Mouse (Mus musculus): Measurements from ENCODE around the gene Olfr1201. TPM values are rescaled to one million over a fixed set of nuclear protein-coding genes. Genes with fewer than 3 reads are reported as not detected.

Gene Olfr1201
- not detected in 2 replicates for polyA plus RNA-seq (2014; fragmentation: Nextera tagmentation; extraction: Ambion mirVana)

- Histone ChIP-seq H3K4me1 (ENCODE audit: control insufficient read depth, insufficient read depth, low read length) (no peaks in the 10 kb centered on the region), H3K4me2 (no peak within 1 kb of the TSS), H3K27me3 (ENCODE audit: control insufficient read depth, insufficient read depth, low read length) (no peaks in the 10 kb centered on the region), H3K36me3 (ENCODE audit: control insufficient read depth, insufficient read depth, low read length) (no peaks in the 10 kb centered on the region), H3K9ac (ENCODE audit: low read length) (no peak within 1 kb of the TSS), H3K9me3 (ENCODE audit: control insufficient read depth, low read length) (no peaks in the 10 kb centered on the region), H3K27ac (ENCODE audit: low read depth, low read length) (no peak within 1 kb of the TSS), H3K4me3 (ENCODE audit: low read depth, low read length) (no peak within 1 kb of the TSS)
- ATAC-seq (ENCODE audit: low FRiP score) (no peak), DNase-seq (ENCODE audit: low spot score, missing footprints) (no peak)
- WGBS = 88% methylated on average over 6 of the region's 6 CpGs
These were observed at the start of gene Olfr1201 for GRCm38 (mm10) chr2:88792736-88793135. Gene Olfr1201 (plus strand): TSS chr2:88793036.

GRCm38 (mm10) chr2:88743379-88743778 is 49.5 kb upstream of the Olfr1201 start:
- no peak for DNase-seq (ENCODE audit: low spot score, missing footprints)

GRCm38 (mm10) chr2:88751270-88751669 is 41.6 kb upstream of the Olfr1201 start, which contains the start of gene Olfr1198:
Gene Olfr1198 (minus strand): TSS chr2:88751370.
- DNase-seq (ENCODE audit: low spot score, missing footprints) (no peak), ATAC-seq (ENCODE audit: low FRiP score) (no peak)
- Histone ChIP-seq H3K27ac (ENCODE audit: low read depth, low read length) (no peak within 1 kb of the TSS), H3K4me2 (no peak within 1 kb of the TSS), H3K27me3 (ENCODE audit: control insufficient read depth, insufficient read depth, low read length) (no peaks in the 10 kb centered on the region), H3K9ac (ENCODE audit: low read length) (no peak within 1 kb of the TSS), H3K9me3 (ENCODE audit: control insufficient read depth, low read length) (no peaks in the 10 kb centered on the region), H3K4me1 (ENCODE audit: control insufficient read depth, insufficient read depth, low read length) (no peaks in the 10 kb centered on the region), H3K36me3 (ENCODE audit: control insufficient read depth, insufficient read depth, low read length) (no peaks in the 10 kb centered on the region), H3K4me3 (ENCODE audit: low read depth, low read length) (no peak within 1 kb of the TSS)
- 89% methylated on average over 2 of the region's 2 CpGs for WGBS

More at GRCm38 (mm10) chr2:88743379-88743778, 49.5 kb upstream of the Olfr1201 start:
- no peak for ATAC-seq (ENCODE audit: low FRiP score)
- no peaks in the 10 kb centered on the region for H3K27me3 ChIP-seq (ENCODE audit: control insufficient read depth, insufficient read depth, low read length)
- H3K9me3 ChIP-seq (ENCODE audit: control insufficient read depth, low read length) = no peaks in the 10 kb centered on the region
- no peak overlapping the region for H3K27ac ChIP-seq (ENCODE audit: low read depth, low read length)
- H3K4me3 ChIP-seq (ENCODE audit: low read depth, low read length) = no peak overlapping the region
- no peak overlapping the region for H3K4me2 ChIP-seq
- no peak overlapping the region for H3K9ac ChIP-seq (ENCODE audit: low read length)
- no peaks in the 10 kb centered on the region for H3K4me1 ChIP-seq (ENCODE audit: control insufficient read depth, insufficient read depth, low read length)
- no peaks in the 10 kb centered on the region for H3K36me3 ChIP-seq (ENCODE audit: control insufficient read depth, insufficient read depth, low read length)
- 64% methylated on average over 3 of the region's 3 CpGs for WGBS

GRCm38 (mm10) chr2:88760369-88760768 is 32.5 kb upstream of the Olfr1201 start, which contains the start of gene Olfr1199:
Gene Olfr1199 (minus strand): TSS chr2:88760469.
- DNase-seq (ENCODE audit: low spot score, missing footprints) (no peak), ATAC-seq (ENCODE audit: low FRiP score) (no peak)
- 87% methylated on average over 2 of the region's 2 CpGs for WGBS
- Histone ChIP-seq H3K27me3 (ENCODE audit: control insufficient read depth, insufficient read depth, low read length) (no peaks in the 10 kb centered on the region), H3K27ac (ENCODE audit: low read depth, low read length) (no peak within 1 kb of the TSS), H3K4me3 (ENCODE audit: low read depth, low read length) (no peak within 1 kb of the TSS), H3K4me1 (ENCODE audit: control insufficient read depth, insufficient read depth, low read length) (no peaks in the 10 kb centered on the region), H3K9ac (ENCODE audit: low read length) (no peak within 1 kb of the TSS), H3K36me3 (ENCODE audit: control insufficient read depth, insufficient read depth, low read length) (no peaks in the 10 kb centered on the region), H3K9me3 (ENCODE audit: control insufficient read depth, low read length) (no peaks in the 10 kb centered on the region), H3K4me2 (no peak within 1 kb of the TSS)

- Histone ChIP-seq H3K27ac (ENCODE audit: low read depth, low read length) (no peak within 1 kb of the TSS), H3K27me3 (ENCODE audit: control insufficient read depth, insufficient read depth, low read length) (no peaks in the 10 kb centered on the region), H3K9me3 (ENCODE audit: control insufficient read depth, low read length) (no peaks in the 10 kb centered on the region), H3K36me3 (ENCODE audit: control insufficient read depth, insufficient read depth, low read length) (no peaks in the 10 kb centered on the region), H3K4me3 (ENCODE audit: low read depth, low read length) (no peak within 1 kb of the TSS), H3K4me1 (ENCODE audit: control insufficient read depth, insufficient read depth, low read length) (no peaks in the 10 kb centered on the region), H3K4me2 (no peak within 1 kb of the TSS), H3K9ac (ENCODE audit: low read length) (no peak within 1 kb of the TSS)
- DNase-seq (ENCODE audit: low spot score, missing footprints) (no peak), ATAC-seq (ENCODE audit: low FRiP score) (no peak)
- 82% methylated on average over 2 of the region's 2 CpGs for WGBS
These were observed 22.4 kb upstream of the Olfr1201 start, which contains the start of gene Olfr1200 for GRCm38 (mm10) chr2:88770388-88770787. Gene Olfr1200 (minus strand): TSS chr2:88770488.

GRCm38 (mm10) chr2:88814196-88814595 is 21.4 kb downstream of the Olfr1201 start, which contains the start of gene Olfr1202:
Gene Olfr1202 (plus strand): TSS chr2:88814496.
- no peaks in the 10 kb centered on the region for H3K9me3 ChIP-seq (ENCODE audit: control insufficient read depth, low read length)
- no peaks in the 10 kb centered on the region for H3K4me1 ChIP-seq (ENCODE audit: control insufficient read depth, insufficient read depth, low read length)
- no peaks in the 10 kb centered on the region for H3K27me3 ChIP-seq (ENCODE audit: control insufficient read depth, insufficient read depth, low read length)
- H3K36me3 ChIP-seq (ENCODE audit: control insufficient read depth, insufficient read depth, low read length) = no peaks in the 10 kb centered on the region
- no peak within 1 kb of the TSS for H3K27ac ChIP-seq (ENCODE audit: low read depth, low read length)
- no peak within 1 kb of the TSS for H3K4me3 ChIP-seq (ENCODE audit: low read depth, low read length)
- no peak for DNase-seq (ENCODE audit: low spot score, missing footprints)
- H3K9ac ChIP-seq (ENCODE audit: low read length) = no peak within 1 kb of the TSS
- no peak for ATAC-seq (ENCODE audit: low FRiP score)
- 83% methylated on average over 1 of the region's 1 CpGs for WGBS
- H3K4me2 ChIP-seq = no peak within 1 kb of the TSS

GRCm38 (mm10) chr2:88829437-88829836 is 36.6 kb downstream of the Olfr1201 start, which contains the start of gene Olfr1205:
Gene Olfr1205 (plus strand): TSS chr2:88829737.
- Histone ChIP-seq H3K4me2 (no peak within 1 kb of the TSS), H3K9ac (ENCODE audit: low read length) (no peak within 1 kb of the TSS), H3K9me3 (ENCODE audit: control insufficient read depth, low read length) (no peaks in the 10 kb centered on the region), H3K4me1 (ENCODE audit: control insufficient read depth, insufficient read depth, low read length) (no peaks in the 10 kb centered on the region), H3K36me3 (ENCODE audit: control insufficient read depth, insufficient read depth, low read length) (no peaks in the 10 kb centered on the region), H3K27me3 (ENCODE audit: control insufficient read depth, insufficient read depth, low read length) (no peaks in the 10 kb centered on the region), H3K4me3 (ENCODE audit: low read depth, low read length) (no peak within 1 kb of the TSS), H3K27ac (ENCODE audit: low read depth, low read length) (no peak within 1 kb of the TSS)
- ATAC-seq (ENCODE audit: low FRiP score) = no peak
- no peak for DNase-seq (ENCODE audit: low spot score, missing footprints)
- WGBS = 86% methylated on average over 2 of the region's 2 CpGs

GRCm38 (mm10) chr2:88838477-88838876 is 45.6 kb downstream of the Olfr1201 start:
- no peak overlapping the region for H3K9ac ChIP-seq (ENCODE audit: low read length)
- H3K9me3 ChIP-seq (ENCODE audit: control insufficient read depth, low read length) = no peaks in the 10 kb centered on the region
- H3K4me2 ChIP-seq = no peak overlapping the region
- H3K36me3 ChIP-seq (ENCODE audit: control insufficient read depth, insufficient read depth, low read length) = no peaks in the 10 kb centered on the region
- H3K27ac ChIP-seq (ENCODE audit: low read depth, low read length) = no peak overlapping the region
- H3K27me3 ChIP-seq (ENCODE audit: control insufficient read depth, insufficient read depth, low read length) = no peaks in the 10 kb centered on the region
- H3K4me1 ChIP-seq (ENCODE audit: control insufficient read depth, insufficient read depth, low read length) = no peaks in the 10 kb centered on the region
- H3K4me3 ChIP-seq (ENCODE audit: low read depth, low read length) = no peak overlapping the region
- ATAC-seq (ENCODE audit: low FRiP score) (no peak), DNase-seq (ENCODE audit: low spot score, missing footprints) (no peak)
- WGBS = 91% methylated on average over 2 of the region's 2 CpGs

All from midbrain, embryonic 11.5 days (tissue).